Mouse (Mus musculus): Measurements from ENCODE around the gene Tmub1.
"Not testable (repeated sequence)": the region's sequence is repeated elsewhere in the genome, so short reads cannot be mapped to it uniquely, and the experiment has no call there.

Gene Tmub1

DNA sequence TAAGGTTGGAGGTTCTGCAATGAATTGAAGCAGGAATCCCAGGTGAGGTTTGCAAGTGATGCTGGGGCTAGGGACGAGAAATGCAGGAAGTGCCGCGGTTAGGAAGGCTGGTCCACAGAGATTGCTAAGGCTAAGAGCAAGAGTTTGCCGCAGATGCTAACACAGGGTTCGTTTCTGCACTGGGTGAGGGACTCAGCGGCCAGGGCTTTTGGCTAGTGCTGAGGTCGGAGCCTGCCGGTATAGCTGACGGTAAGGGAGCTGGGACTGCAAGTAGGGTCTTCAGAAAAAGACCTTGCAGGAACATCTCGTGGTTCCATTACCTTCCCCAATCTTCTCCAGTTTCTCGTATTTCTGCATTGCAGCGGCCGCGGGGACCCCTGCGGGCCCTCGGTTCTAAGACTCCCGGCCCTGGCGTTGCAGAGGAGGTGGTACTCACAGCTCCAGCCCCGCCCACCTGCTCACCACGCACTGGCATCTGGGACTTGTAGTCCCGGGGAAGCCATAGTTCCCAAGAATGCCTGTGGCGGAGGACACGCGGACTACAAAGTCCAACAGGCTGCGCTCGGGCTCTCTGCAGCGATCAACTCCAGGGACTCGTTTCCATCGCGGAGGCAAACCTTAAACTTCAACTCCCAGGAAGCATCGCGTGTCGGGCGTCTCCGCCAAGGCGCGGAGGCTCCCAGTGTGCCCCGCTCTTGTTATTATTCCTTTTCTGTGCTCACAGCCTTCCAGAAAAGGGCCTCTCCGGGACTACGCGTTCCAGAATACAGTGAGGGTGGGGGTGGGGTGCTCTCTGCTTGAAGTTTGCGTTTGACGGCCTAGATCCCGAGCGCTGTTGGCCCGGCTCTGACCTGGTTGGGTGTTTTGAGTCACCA, 24.3 kb downstream of the Tmub1 start, which contains the start of the genes Cdk5 and Slc4a2:
Gene Cdk5, minus strand, starts transcription at position 402 of the 875 bp plus-strand sequence.
Gene Slc4a2, plus strand, starts transcription at position 709 of the 875 bp plus-strand sequence.
- peak; percentile 98 to 99 for DNase-seq

DNA sequence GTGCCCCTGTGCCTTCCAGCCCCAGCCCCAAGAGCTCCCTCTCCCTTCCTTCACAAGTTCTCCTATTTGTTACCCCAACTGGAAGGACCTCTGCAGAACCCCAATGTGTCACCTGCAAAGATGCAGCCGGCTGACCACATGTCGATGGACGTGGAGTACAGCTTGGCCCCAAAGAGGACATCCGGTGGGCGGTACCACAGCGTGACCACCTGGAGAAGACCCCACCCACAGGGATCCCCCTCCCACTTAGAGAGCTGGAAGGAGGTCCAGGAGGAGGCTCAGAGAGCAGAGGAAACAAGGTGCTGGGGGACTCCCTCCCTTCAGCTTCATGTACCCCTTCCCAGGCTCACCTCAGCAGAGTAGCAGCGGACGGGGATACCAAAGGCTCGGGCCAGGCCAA, 27.3 kb downstream of the Tmub1 start:
- no peak for DNase-seq

DNA sequence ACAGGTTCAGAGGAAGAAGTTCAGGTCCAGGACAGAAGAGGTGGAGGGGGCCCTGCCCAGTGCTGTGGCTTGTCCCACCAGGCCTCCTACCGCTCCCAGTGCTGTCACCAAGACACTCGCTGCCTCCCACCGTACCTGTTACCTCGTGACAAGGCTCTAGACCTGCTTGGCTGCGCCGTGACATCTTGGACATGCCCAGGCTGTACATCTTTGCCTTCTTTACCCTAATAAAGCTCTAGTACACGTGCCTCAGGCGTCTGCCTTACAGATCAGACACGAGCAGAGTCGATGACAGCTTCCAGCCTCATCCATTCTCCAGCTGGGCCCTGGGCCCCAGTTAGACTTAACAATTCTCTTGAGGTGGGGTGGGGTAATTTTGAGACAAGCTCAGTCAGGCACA, 30.1 kb downstream of the Tmub1 start:
- no peak for DNase-seq

DNA sequence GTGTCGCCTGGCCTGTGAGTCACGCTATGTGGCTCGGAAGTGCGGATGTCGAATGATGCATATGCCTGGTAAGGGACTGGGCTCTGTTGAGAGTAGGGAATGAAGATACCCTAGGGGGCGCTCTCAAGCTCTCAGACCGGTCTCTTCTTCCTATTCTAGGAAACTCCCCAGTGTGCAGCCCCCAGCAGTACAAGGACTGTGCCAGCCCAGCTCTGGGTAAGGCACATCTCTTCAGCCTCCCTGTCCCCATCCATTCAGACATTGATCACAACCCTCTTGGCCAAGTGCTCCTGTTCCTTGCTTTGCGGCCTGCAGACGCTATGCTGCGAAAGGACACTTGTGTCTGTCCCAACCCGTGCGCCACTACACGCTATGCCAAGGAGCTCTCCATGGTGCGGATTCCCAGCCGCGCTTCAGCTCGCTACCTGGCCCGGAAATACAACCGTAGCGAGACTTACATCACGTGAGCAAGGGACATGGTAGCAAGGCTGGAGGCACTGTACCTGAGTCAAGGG, 31.4 kb downstream of the Tmub1 start:
- DNase-seq = peak; percentile 71 to 72

DNA sequence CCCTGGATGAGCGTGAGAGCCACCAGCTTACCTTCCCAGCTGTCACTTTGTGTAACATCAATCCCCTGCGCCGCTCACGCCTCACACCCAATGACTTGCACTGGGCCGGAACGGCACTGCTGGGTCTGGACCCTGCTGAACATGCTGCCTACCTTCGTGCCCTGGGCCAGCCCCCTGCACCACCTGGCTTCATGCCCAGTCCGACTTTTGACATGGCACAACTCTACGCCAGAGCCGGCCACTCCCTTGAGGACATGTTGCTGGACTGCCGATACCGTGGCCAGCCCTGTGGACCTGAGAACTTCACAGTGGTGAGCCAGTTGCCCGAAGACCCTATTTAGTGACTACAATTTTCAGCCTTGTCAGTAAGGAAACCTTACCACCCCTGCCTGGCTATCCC, 33.7 kb downstream of the Tmub1 start:
- no peak for DNase-seq

DNA sequence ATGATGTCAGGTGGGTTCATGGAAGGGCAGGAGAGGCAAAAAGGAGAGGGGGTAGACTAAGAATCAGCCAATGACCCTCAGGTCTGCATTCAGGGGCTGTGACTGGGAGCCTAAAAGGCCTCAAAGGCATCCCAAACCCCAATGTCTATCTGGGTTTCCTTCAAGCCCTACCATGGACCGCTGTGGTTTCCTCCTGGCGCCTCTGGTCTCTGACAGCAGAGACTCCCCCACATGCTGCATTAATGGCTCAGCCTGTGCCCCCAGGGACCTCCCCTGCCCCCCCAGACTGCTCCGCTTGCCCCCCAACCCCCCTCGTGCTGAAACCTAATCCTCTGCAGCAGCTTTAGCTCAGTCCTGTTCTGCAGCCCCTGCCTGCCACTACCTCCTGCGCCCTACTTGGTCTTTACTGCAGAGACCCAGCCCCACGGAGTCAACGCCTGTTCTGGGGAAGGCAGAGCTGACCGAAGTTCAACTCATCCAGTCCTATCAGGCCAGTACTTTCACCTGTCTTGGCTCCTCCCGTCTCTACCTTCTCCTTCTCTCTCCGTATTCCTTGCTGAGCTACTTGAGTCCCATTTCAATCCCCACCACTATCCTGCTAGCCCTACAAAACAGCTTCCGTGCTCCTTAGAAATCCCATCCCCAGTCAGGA, 34.5 kb downstream of the Tmub1 start, which contains the start of gene Asic3:
Gene Asic3, plus strand, starts transcription at position 351 of the 652 bp plus-strand sequence.
- no peak for DNase-seq

DNA sequence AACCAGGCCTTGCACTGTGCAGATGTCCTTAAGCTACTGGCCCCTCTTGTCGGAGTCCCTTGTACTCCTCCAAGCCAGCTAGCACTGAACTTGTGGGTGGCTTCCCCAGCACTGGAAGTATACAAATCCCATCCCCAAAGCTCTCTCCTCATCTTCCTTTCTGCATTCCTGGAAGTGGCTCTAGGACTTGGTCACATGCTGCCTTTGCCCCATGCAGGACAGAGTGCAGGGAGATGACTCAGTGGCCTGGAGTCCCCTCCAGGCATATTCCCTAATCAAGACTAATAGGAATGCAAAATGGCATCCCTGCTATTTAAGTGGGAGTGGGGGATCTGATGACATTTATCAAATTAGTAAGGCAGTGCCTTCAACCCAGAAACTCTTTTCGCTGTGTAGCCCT, 35.6 kb downstream of the Tmub1 start:
- no peak for DNase-seq

DNA sequence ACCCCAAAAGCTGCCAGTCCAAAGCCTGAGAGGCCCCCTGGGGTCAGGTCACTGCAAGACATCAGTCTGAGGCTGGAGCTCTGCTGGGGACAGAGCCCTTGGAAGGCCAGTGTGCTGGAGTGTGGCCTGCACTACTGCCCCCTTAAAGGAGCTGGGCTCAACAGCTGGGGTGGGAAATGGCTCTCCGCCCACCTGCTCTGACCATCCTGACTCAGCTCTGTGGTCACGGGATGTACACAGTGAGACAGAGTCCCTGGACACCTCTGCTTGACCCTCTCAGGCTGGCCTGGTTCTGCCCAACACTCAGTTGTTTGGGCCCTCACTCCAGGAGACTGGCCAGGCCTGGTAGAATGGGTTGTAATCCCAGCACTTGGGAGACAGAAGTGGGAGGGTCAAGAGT, 38.2 kb downstream of the Tmub1 start:
- DNase-seq = no peak

DNA sequence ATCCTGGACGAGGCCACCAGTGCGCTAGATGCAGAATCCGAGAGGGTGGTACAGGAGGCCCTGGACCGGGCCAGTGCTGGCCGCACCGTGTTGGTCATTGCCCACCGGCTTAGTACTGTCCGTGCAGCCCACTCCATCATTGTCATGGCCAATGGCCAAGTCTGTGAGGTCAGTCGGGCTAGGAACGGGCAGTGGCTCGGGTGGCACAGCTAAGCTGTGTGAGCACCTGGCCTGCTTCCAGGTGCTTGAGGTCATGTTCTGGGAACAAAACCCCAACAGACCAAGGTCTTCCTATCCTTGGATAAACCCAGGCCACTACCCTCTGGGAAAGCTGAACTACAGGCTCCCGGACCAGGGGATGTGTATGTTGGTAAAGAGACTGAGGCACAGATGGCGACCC, 39.0 kb downstream of the Tmub1 start:
- DNase-seq = no peak

DNA sequence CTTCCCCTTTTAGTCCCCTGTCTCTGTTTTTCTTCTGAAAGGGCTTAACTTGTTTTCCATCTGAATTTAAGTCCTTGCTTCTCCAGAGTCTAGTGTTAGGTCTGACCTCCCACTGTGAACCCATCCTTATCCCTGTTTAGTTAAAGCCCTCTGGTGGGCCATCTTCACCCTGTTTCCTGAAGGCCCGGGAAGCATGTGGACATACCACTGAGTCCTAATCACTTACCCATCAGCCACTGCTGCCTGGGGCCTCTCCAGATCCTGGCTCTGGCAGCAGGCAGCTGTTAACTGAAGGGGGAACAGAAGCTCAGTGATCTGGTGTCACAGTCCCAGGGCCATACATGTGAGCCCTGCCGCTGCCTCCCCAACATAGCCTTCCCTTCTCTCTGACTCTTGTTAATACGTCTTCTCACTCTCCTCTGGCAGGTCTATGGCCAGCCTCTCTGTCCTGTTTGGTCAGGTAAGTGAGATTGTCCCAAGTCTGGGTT, 42.2 kb downstream of the Tmub1 start:
- DNase-seq = no peak

DNA sequence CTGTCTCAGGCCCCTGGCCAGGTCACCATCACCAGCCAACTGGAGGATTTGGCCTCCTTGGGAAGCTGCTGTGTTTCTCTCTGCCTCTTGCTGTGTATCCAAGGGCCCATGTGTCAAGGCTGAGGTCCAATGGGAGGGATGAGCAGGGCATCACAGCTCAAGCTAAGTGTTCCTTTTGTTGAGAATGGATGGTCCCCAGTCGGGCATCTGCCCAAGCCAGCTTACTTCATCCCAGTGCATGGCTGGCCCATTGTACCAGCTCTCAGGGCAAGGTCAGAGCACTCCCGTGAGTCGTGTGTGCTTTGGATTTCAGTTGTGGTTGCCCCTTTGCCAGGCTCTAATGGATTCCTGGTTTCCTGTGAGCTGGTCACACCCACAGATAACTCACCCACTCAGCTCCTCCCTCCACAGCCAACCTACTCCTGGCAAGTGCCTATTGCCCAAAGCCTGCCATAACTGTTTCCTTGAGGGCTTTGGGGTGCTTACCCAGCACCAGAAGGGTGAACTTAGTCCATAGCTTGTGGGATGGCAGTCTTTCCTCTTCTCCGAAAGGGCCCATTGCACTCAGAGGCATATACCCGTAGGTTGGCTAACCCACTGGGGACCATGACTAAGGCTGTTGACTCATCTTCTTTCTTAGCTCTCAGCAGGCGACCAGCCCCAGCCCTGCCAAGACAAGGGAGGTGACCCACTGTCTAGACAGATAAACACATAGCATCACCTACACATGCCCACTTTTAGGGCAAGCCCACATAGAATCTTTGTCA, 42.9 kb downstream of the Tmub1 start:
- no peak for DNase-seq

DNA sequence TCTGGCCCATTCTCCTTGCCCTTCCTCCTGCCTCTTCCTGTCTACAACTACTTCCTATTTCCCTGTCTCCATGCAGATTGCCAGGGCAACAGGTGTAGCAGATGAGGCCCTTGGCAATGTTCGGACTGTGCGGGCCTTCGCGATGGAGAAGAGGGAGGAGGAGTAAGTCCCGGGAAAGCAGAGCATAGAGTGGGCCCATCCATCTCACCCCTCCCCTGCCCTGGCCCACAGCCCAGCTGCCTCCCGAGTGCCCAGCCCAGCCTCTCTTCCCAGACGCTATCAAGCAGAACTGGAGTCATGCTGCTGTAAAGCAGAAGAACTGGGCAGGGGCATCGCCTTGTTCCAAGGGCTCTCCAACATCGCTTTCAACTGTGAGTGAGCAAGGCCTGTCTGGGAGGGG, 45.7 kb downstream of the Tmub1 start:
- DNase-seq = no peak

DNA sequence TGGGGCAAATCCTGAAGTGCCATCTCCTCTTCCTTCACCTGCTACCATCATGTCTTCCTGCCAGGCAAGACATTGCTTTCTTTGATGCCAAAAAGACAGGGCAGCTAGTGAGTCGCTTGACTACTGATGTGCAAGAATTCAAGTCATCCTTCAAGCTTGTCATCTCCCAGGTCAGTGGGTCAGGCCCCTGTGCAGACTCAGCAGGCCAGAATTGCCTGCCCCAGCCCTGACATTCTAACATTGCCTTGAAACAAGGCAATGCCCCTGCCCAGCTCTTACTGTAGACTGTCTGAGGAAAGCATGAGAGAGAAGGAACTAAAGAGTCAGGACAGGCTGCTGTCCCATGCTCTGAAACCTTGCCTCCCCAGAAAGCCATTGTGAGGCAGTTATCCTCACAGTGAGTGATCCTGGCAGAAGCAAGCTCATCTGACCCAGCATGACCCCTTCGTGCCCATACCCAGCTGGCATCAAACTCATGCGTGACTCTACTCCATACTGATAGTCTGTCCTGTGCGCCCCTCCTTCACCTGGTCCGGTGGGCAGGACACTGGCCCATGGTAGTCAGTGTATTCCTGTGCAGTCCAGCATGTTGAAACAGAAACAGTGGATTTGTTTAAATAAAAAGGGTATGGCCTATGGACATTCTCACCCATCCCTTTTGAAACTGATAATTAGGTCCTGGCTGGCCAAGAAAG, 46.6 kb downstream of the Tmub1 start:
- DNase-seq = no peak

DNA sequence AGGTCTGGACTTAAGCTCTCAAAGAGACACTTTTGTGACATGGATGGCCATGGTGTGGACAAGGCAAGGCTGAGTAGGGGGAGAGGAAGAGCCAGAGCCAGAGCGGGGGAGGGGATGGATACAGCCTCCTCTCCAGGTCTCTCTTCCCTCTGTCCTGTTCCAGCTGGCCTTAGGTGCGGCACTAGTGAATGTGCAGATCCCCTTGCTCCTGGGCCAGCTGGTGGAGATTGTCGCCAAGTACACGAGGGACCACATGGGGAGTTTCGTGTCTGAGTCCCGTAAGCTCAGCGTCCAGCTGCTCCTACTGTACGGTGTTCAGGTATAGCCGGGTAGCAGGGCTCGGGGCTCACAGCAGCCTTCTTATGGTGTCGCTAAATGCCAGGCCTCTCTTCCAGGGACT, 47.3 kb downstream of the Tmub1 start:
- DNase-seq = no peak

DNA sequence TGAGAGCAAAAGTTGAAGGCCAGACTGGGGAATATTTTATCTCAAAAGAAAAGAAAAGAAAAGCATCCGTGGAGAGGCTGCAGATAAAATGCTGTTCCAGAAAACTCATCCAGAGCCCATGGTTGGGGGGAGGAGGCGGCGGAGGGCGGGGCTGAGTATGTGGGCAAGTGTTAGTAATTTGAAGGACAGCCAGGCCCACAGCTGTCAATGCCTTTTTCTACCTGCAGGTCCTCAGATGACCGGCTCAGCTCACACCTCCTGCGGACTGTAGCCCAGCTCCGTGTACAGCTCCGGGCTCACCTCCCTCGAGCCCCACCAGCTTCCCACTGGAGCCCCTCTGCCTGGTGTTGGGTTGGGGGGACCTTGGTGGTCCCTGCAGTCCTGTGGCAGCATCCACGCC, 48.0 kb downstream of the Tmub1 start:
- no peak for DNase-seq

DNA sequence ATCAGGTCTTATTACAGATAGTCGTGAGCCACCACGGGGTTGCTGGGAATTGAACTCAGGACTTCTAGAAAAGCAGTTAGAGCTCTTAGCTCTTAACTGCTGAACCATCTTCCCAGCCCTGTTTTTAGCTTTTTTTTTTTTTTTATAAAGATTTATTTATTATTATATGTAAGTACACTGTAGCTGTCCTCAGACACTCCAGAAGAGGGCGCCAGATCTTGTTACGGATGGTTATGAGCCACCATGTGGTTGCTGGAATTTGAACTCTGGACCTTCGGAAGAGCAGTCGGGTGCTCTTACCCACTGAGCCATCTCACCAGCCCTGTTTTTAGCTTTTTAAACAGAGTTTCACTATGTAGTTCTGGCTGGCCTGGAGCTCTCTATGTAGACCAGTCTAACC, 51.4 kb downstream of the Tmub1 start:
- DNase-seq = not testable (repeated sequence)
